Mouse (Mus musculus): Measurements from ENCODE around the gene Gm7030. TPM values are rescaled to one million over a fixed set of nuclear protein-coding genes. Genes with fewer than 3 reads are reported as not detected.
A peak's percentile ranks its signal among the peaks of the same experiment; 100 is the strongest.
"Not testable (repeated sequence)": the region's sequence is repeated elsewhere in the genome, so short reads cannot be mapped to it uniquely, and the experiment has no call there.

Gene Gm7030
- not detected in 2 replicates for polyA plus RNA-seq (2015; fragmentation: Nextera tagmentation; extraction: Ambion mirVana)

DNA sequence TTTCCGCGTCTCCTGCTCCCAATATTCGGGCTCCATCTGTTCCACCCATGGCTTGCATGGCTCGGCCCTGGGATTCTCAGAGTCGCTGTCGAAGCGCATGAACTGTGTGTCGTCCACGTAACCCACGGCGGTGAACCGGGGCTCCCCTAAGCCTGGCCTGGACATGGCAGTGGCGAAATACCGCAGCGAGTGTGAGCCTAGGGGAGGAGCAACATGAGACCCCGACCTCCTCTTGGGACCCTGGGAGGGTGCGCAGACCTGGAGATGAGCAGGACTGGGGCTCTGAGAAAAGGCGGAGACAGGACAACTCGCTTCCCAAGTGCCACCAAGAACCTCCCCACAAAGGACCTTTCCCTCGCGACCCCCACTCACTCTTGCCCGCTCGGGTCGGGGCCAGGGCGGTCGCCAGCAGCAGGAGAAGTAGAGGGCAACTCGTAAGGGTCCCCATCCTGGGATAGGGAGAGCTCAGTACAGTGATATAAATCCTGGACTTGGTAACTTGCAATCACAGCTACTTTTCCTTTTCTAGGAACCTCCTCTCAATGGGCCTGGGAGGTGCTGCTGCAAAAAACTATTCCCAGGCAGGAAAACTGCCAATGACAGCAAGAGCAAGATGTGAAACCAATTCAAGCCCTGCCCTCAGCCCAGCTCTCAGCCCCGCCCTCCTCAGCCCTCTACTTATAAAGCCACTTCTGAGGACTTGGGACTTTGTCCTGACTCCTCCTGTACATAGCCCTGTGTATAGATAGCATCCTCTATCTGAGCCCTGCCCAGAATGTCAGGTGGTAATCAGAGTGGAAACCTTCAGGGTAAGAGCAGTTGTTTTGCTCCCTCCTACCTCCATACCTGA, at the start of gene Gm7030:
TSS of gene Gm7030 (minus strand) at position 458 of the 850 bp plus-strand sequence.
- H3K9ac ChIP-seq (replicated peaks; ENCODE audit: low read length); H3K36me3 ChIP-seq (ENCODE audit: insufficient read depth, low read length); ATAC-seq (ENCODE audit: low FRiP score, low TSS enrichment); H3K27me3 ChIP-seq (ENCODE audit: insufficient read depth, low read length); H3K4me3 ChIP-seq (ENCODE audit: low read length); H3K9me3 ChIP-seq (ENCODE audit: low read length); H3K4me1 ChIP-seq (ENCODE audit: insufficient read depth, low read length); H3K27ac ChIP-seq (ENCODE audit: low read length); H3K4me2 ChIP-seq (replicated peaks; ENCODE audit: low read depth, low read length): not testable (repeated sequence)
- 14% methylated on average over 24 of the region's 28 CpGs for WGBS

GRCm38 (mm10) chr17:36178938-36179337, 49.7 kb upstream of the Gm7030 start:
- Histone ChIP-seq H3K4me3 (ENCODE audit: low read length) (peak overlapping the region; percentile 33), H3K4me2 (replicated peaks; ENCODE audit: low read depth, low read length) (peak overlapping the region; percentile 49), H3K27me3 (ENCODE audit: insufficient read depth, low read length) (peaks cover 20% of the 10 kb centered on the region)
- ATAC-seq (ENCODE audit: low FRiP score, low TSS enrichment); H3K9ac ChIP-seq (replicated peaks; ENCODE audit: low read length); H3K4me1 ChIP-seq (ENCODE audit: insufficient read depth, low read length); H3K9me3 ChIP-seq (ENCODE audit: low read length); H3K27ac ChIP-seq (ENCODE audit: low read length); H3K36me3 ChIP-seq (ENCODE audit: insufficient read depth, low read length): not testable (repeated sequence)
- WGBS = under 1% methylated on average over 40 of the region's 40 CpGs

GRCm38 (mm10) chr17:36176132-36176531, 46.9 kb upstream of the Gm7030 start:
- not testable (repeated sequence) for H3K36me3 ChIP-seq (ENCODE audit: insufficient read depth, low read length); H3K4me3 ChIP-seq (ENCODE audit: low read length); H3K9ac ChIP-seq (replicated peaks; ENCODE audit: low read length); H3K9me3 ChIP-seq (ENCODE audit: low read length); H3K4me1 ChIP-seq (ENCODE audit: insufficient read depth, low read length); H3K27me3 ChIP-seq (ENCODE audit: insufficient read depth, low read length); H3K27ac ChIP-seq (ENCODE audit: low read length); ATAC-seq (ENCODE audit: low FRiP score, low TSS enrichment); H3K4me2 ChIP-seq (replicated peaks; ENCODE audit: low read depth, low read length)
- no CpG with 5 or more reads among the region's 2 CpGs for WGBS

DNA sequence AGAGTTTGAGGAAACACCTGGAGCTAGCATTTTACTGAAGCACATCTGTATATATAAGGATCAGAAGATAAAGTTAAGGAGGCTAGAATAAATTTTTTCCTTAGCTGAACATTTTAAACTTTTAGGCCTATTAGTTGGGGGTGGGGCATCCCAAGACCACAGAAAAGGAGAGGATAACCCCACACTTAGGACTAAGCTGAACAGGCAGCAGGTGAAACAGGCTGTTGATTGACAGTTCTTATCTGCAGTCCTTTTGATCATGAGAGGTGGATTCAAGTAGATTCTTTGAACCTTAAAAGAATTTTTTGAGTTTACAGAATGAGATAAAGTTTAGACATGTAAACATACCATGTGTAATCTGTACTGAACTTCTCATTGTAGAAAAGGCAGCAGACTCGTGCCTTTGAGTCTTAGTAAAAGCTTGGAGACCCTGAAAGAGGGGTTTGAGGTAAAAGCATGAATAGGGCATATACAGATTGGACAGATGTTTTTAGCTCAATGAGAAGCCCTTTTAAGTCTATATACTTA, 41.1 kb upstream of the Gm7030 start:
- Histone ChIP-seq H3K4me3 (ENCODE audit: low read length) (no peak overlapping the region), H3K27ac (ENCODE audit: low read length) (no peak overlapping the region), H3K36me3 (ENCODE audit: insufficient read depth, low read length) (no peaks in the 10 kb centered on the region), H3K4me2 (replicated peaks; ENCODE audit: low read depth, low read length) (no peak overlapping the region), H3K9ac (replicated peaks; ENCODE audit: low read length) (no peak overlapping the region), H3K9me3 (ENCODE audit: low read length) (no peaks in the 10 kb centered on the region), H3K4me1 (ENCODE audit: insufficient read depth, low read length) (peaks cover 6% of the 10 kb centered on the region; the same call in 1 of the 2 replicates), H3K27me3 (ENCODE audit: insufficient read depth, low read length) (peaks cover 47% of the 10 kb centered on the region)
- no peak for ATAC-seq (ENCODE audit: low FRiP score, low TSS enrichment)
- WGBS = 53% methylated on average over 1 of the region's 1 CpGs

DNA sequence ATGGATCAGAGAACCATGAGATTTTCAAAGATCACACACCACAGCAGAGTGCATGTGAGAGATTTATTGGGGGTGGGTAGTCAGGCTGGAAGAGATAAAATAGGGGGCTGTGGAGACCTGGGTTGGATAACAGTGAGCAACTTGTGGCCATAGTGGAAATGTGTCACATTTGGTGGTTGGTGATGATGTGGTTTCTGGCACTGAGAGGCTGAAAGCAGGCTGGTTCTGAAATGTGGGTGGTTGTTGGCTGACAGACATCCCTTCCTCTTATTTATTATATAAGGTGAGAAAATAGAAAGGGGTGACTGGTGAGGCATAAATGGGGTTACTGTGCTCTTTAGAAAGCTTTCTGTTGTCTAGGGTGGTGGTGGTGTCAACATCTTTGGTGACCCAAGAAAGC, 40.5 kb upstream of the Gm7030 start:
- ATAC-seq (ENCODE audit: low FRiP score, low TSS enrichment) = no peak
- H3K4me2 ChIP-seq (replicated peaks; ENCODE audit: low read depth, low read length) = no peak overlapping the region

DNA sequence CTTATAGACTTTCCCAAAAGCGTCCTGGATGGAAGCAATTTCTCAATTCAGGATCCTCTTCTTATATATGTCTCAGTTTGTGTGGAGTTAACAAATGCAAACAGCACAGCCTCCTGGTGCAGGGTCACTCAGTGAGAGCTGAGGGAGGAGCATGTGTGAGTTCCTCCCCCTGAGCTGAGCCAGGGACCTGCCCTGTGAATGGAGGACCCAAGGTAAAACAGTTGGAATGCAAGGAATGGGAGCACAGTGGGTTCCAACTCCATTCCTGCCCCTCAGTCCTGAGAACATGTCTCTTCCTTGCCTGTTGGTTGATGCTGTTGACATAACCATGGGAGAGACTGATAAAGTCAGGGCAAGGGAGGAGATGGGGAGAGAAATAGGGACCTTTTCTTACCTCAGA, 39.9 kb upstream of the Gm7030 start:
- H3K27me3 ChIP-seq (ENCODE audit: insufficient read depth, low read length) = peaks cover 55% of the 10 kb centered on the region
- 60% methylated on average over 1 of the region's 1 CpGs for WGBS
- H3K9ac ChIP-seq (replicated peaks; ENCODE audit: low read length); ATAC-seq (ENCODE audit: low FRiP score, low TSS enrichment); H3K9me3 ChIP-seq (ENCODE audit: low read length); H3K4me1 ChIP-seq (ENCODE audit: insufficient read depth, low read length); H3K4me3 ChIP-seq (ENCODE audit: low read length); H3K27ac ChIP-seq (ENCODE audit: low read length); H3K4me2 ChIP-seq (replicated peaks; ENCODE audit: low read depth, low read length); H3K36me3 ChIP-seq (ENCODE audit: insufficient read depth, low read length): not testable (repeated sequence)

More for the DNA sequence above, 40.5 kb upstream of the Gm7030 start:
- Histone ChIP-seq H3K9ac (replicated peaks; ENCODE audit: low read length) (no peak overlapping the region), H3K4me3 (ENCODE audit: low read length) (no peak overlapping the region), H3K36me3 (ENCODE audit: insufficient read depth, low read length) (no peaks in the 10 kb centered on the region), H3K9me3 (ENCODE audit: low read length) (no peaks in the 10 kb centered on the region), H3K4me1 (ENCODE audit: insufficient read depth, low read length) (peaks cover 6% of the 10 kb centered on the region; the same call in 1 of the 2 replicates), H3K27me3 (ENCODE audit: insufficient read depth, low read length) (peaks cover 53% of the 10 kb centered on the region), H3K27ac (ENCODE audit: low read length) (no peak overlapping the region)

DNA sequence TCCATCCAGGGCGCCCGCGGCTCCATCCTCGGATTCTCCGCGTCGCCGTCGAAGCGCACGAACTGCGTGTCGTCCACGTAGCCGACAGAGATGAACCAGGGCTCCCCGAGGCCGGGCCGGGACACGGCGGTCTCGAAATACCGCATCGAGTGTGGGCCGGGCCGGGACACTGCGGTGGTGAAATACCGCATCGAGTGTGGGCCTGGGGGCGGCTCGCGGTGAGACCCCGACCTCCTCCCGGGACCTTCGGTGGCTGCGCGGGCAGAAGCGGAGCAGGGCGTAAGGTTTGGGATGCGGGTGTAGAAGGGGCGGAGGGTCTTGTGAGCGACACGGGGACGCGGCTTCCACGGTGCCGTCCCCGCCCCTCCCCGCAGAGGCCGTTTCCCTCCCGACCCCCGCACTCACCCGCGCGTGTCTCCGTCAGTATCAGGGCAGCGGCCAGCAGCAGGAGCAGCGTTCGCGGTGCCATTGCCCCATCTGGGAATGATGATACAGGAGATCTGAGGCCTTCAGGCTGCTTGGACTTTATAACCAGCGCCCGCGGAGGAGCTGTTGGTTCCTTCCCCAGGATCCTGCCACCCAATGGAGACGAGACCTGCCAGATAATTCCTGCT, 38.9 kb upstream of the Gm7030 start, which contains the start of gene Gm8909:
TSS of gene Gm8909 (minus strand) at position 499 of the 614 bp plus-strand sequence.
- no peak for ATAC-seq (ENCODE audit: low FRiP score, low TSS enrichment)
- Histone ChIP-seq H3K27me3 (ENCODE audit: insufficient read depth, low read length) (peaks cover 63% of the 10 kb centered on the region), H3K4me1 (ENCODE audit: insufficient read depth, low read length) (peaks cover 6% of the 10 kb centered on the region; the same call in 1 of the 2 replicates), H3K27ac (ENCODE audit: low read length) (no peak within 1 kb of the TSS), H3K4me3 (ENCODE audit: low read length) (peak within 1 kb of the TSS; percentile 44), H3K9ac (replicated peaks; ENCODE audit: low read length) (no peak within 1 kb of the TSS), H3K36me3 (ENCODE audit: insufficient read depth, low read length) (no peaks in the 10 kb centered on the region), H3K9me3 (ENCODE audit: low read length) (no peaks in the 10 kb centered on the region), H3K4me2 (replicated peaks; ENCODE audit: low read depth, low read length) (peak within 1 kb of the TSS; percentile 55)
- WGBS = 2% methylated on average over 63 of the region's 63 CpGs

DNA sequence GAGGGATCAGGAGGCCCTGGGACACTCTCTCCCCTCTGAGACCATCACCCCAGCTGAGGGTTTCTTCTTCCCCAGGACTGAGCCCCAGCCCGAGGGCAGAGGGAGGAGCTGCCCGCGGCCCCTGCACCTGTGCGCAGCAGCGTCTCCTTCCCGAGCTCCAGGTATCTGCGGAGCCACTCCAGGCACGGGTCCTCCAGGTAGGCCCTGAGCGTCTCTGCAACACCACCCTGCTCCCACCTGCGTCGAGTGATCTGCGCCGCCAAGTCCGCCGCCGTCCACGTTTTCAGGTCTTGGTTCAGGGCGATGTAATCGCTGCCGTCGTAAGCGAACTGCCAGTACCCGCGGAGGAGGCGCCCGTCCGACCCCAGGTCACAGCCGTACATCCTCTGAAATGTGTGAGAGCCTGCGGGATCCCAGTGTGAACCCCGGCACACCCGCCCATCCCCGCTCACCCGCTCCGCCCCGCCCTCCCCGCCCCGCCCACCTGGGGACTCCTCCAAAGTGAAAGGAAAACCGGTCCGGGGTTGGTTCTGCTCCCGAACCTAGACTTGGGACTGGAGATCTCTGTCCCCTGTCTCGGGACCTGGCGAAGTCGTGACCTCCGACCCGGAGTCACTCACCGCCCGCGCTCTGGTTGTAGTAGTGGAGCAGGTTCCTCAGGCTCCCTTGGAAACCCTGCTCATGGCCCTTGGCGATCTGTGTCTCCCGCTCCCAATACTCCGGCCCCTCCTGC, 38.2 kb upstream of the Gm7030 start:
- Histone ChIP-seq H3K27ac (ENCODE audit: low read length) (no peak overlapping the region), H3K4me2 (replicated peaks; ENCODE audit: low read depth, low read length) (peak overlapping the region; percentile 55), H3K36me3 (ENCODE audit: insufficient read depth, low read length) (no peaks in the 10 kb centered on the region), H3K4me1 (ENCODE audit: insufficient read depth, low read length) (peaks cover 6% of the 10 kb centered on the region; the same call in 1 of the 2 replicates), H3K4me3 (ENCODE audit: low read length) (peak overlapping the region; percentile 44), H3K27me3 (ENCODE audit: insufficient read depth, low read length) (peaks cover 68% of the 10 kb centered on the region), H3K9ac (replicated peaks; ENCODE audit: low read length) (no peak overlapping the region), H3K9me3 (ENCODE audit: low read length) (no peaks in the 10 kb centered on the region)
- 2% methylated on average over 50 of the region's 51 CpGs for WGBS
- no peak for ATAC-seq (ENCODE audit: low FRiP score, low TSS enrichment)

GRCm38 (mm10) chr17:36166901-36167300, 37.7 kb upstream of the Gm7030 start:
- not testable (repeated sequence) for H3K4me3 ChIP-seq (ENCODE audit: low read length); H3K4me2 ChIP-seq (replicated peaks; ENCODE audit: low read depth, low read length)

More at GRCm38 (mm10) chr17:36166901-36167300, 37.7 kb upstream of the Gm7030 start:
- H3K9me3 ChIP-seq (ENCODE audit: low read length); ATAC-seq (ENCODE audit: low FRiP score, low TSS enrichment); H3K27ac ChIP-seq (ENCODE audit: low read length); H3K9ac ChIP-seq (replicated peaks; ENCODE audit: low read length); H3K4me1 ChIP-seq (ENCODE audit: insufficient read depth, low read length); H3K36me3 ChIP-seq (ENCODE audit: insufficient read depth, low read length): not testable (repeated sequence)
- peaks cover 73% of the 10 kb centered on the region for H3K27me3 ChIP-seq (ENCODE audit: insufficient read depth, low read length)
- 11% methylated on average over 2 of the region's 2 CpGs for WGBS
